Mouse (Mus musculus): ENCODE data around the gene Pnmal2. TPM values are rescaled to one million over a fixed set of nuclear protein-coding genes. Genes with fewer than 3 reads are reported as not detected.

Gene Pnmal2
- polyA plus RNA-seq, 1 experiment: 2.3 TPM

DNA sequence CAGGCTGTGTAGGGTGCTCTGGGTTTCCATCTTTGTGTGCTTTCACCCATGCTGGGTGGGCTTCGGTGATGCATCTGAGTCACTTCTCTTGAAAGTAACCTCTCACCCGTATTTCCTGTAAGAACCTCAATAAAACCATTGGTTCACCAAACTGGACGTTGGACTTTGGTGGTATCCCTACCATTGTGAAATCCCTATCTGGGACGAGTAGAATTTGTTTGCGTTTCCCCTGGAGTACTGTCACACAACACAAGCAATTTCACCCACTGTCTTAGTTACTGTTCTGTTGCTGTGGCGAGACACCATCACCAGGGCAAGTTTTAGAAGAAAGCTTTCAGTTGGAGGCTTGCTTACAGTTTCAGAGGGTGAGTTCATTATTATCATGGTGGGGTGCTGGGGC, 23.9 kb downstream of the Pnmal2 start:
- no peak for DNase-seq (ENCODE audit: low read depth, low spot score)
- 54% methylated on average over 6 of the region's 6 CpGs for WGBS

DNA sequence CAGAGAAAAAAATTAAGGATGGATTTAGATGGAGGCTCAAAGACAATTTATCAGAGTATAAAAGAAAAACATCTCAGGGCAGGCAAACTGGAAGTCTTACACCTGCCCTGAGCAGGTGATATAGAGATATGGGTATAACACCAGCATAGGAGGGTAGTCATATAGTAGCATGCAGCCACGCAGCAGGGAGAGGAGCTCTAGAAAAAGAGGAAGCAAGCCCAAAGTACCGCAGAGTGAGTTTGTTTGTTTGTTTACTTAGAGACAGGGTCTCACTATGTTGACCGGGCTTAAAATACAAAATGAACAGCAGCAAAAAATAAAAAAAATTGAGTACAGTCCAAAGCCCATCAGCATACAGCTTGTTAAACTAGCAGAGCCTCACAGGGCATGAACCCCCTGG, 26.7 kb downstream of the Pnmal2 start:
- DNase-seq (ENCODE audit: low read depth, low spot score): no peak
- WGBS: 74% methylated on average over 3 of the region's 3 CpGs

DNA sequence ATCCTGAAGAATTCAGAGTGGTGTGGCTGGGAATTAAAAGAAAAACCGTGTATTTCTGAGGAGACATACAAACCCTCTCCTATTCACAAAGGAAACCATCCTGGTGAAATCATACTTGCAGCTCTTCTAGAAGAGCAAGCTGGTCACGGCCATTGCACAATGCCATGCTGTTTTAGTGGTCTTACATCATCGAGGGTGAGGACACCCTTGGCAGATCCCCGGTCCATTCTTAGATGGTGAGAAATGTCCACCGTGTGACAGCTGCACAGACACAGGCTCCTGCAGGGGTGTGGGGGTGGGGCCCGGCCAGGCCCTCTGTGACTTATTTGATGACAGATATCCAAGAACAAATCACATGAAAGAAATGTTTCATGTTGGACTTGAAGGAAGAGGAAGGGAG, 29.5 kb downstream of the Pnmal2 start:
- 47% methylated on average over 6 of the region's 6 CpGs for WGBS
- DNase-seq (ENCODE audit: low read depth, low spot score): no peak

DNA sequence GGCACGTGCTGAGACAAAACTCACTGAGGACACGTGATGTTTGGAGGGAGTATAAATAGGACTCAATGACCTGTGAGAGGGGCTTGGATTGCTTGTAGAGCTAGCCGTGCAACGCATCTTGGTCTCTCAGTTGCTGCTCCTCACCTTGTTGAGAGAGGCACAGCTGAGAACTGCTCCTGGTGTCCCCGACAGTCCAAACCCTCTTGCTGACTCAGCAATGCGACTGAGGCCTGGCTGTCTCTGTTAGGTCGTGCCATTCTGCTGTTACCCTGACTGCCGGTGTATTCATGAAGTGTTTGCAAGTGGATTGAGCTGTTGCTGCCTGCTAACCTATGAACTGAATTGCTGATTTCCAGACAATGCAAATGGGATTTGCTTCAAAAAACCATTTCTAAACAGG, 31.8 kb downstream of the Pnmal2 start:
- DNase-seq (ENCODE audit: low read depth, low spot score): no peak
- 76% methylated on average over 8 of the region's 8 CpGs for WGBS

DNA sequence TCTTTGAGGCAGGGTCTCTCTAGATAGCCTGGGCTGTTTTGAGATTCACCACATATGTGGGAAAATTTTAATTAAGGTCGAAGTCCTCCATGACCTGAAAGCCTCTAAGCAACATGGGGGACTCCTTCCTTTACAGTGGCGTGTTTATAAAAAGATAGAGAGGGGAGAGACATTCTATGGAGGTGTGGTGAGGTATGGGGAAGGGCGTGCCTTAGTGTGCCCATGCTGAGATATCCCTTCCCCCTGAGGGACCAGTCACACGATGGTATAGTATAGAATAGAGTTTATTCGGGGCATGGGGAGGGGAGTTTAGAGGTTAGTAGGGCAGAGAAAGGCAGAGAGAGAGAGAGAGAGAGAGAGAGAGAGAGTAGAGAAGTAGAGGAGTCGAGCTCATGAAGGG, 33.7 kb downstream of the Pnmal2 start:
- WGBS: 64% methylated on average over 6 of the region's 6 CpGs

DNA sequence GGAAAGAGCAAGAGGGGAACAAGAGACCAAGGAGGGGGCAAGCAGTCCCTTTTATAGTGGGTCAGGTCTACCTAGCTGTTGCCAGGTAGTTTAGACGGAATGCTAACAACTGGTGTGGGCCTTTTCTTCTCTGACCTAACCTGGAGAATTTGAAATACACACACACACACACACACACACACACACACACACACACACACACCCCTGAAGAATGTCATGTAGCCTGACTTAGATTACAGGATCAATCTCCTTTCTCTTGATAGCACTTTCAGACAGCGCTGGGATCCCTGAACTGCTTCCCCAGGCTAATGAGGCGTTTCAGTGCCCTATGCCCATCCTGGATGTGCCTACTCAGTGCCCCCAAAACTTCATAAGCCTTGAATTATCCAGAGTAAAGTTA, 34.1 kb downstream of the Pnmal2 start:
- 92% methylated on average over 3 of the region's 3 CpGs for WGBS
- no peak for DNase-seq (ENCODE audit: low read depth, low spot score)

More for the DNA sequence above, 33.7 kb downstream of the Pnmal2 start:
- no peak for DNase-seq (ENCODE audit: low read depth, low spot score)

DNA sequence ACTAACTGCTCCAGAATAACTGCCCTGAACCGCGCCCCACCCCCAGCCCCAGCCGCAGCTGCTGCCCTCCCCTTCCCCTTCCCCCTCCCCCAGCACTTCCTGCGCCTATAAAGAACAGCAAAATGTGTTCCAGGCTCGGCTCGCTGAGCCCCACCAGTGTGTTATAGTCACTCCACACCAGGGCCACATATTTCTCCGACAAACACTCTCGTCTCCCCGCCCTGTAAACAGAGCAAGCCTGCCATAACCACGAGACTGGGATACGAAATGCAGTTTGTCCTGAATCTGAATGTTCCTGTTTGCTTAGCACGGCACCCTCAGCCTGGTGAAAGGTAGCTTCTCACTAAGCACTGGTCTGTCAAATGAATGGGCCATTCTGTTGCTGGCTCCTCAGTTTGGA, 35.9 kb downstream of the Pnmal2 start:
- DNase-seq (ENCODE audit: low read depth, low spot score): no peak
- WGBS: under 1% methylated on average over 12 of the region's 12 CpGs

DNA sequence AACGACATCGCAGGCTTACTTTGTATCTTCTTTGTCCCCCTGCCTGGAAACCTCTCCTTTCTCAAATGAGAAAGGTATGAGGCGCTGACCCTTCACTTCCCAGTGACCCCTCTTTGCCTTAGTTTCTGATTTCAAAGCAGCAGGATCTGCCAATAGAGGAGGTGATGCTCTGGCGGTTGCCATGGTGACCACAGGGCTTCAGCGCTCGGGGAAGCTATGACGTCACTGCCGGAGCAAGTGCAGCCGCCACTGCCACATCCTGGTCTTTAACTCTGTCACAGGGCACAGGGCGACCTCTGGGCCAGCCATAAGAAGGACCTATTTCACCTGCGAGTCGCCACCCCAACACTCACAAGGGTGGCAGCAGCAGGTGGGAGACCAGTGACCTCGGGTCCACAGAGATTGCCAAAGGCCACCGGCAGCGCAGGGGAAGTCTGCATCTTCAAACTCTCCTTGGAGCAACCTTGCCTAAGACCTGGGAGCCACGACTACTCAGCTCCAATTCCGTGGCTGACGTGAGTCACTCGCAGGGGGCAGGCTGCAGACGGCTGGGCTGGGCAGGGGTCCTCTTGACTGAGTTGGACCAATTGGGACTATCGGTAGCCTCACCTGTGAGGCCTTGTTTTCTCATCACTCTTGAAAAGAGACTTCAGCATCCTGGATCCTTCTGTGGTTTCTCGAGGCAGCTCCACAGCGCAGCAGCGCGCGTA, 38.5 kb downstream of the Pnmal2 start, which contains the start of gene Gm42372:
Gene Gm42372 (plus strand): TSS at position 228 of the 710 bp plus-strand sequence.
- no peak for DNase-seq (ENCODE audit: low read depth, low spot score)
- 42% methylated on average over 26 of the region's 26 CpGs for WGBS

DNA sequence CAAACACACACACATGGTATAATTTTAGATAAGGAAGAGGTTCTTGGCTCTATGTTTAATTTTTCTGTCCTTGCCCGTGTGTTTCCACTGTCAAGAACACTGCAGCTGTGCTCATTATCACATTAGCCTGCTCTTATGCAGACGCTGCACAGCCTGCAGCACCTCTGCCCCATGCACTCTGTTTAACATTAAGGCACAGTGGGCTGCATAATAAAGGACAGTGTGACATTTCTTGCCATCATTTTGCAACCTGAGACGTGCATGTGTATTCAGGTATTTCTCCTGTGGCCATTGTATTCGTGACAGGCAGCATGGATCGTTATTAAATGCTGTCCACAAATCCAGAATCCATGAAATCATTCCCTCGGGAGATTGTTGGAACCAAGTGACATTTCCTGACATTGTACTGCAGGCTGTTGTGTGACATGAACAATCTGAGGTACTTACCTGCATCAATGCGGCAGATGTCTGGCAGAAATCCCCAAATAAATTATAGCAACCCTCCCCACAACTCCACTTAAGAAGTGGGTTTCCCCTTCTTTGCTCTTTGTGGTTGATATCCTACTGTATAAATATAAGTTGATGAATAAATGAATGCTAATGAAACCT, 43.2 kb downstream of the Pnmal2 start:
- WGBS: 52% methylated on average over 7 of the region's 7 CpGs
- no peak for DNase-seq (ENCODE audit: low read depth, low spot score)

DNA sequence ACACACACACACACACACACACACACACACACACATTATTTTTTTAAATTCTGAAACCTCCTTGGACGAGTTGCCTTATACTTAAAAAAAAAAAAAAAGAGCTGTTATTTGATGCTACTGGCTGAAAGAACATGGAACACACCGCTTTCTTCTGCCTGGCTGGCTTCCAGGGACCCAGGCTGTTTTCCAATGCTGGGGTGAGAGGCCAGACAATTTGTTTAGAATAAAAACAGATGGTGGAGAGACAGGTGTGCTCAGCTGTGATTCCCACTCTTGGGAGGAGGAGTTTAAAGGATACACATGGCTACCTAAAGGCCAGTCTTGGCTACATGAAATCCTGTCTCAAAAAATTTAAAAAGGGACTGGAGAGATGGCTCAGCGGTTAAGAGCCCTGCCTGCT, 43.9 kb downstream of the Pnmal2 start:
- WGBS: 30% methylated on average over 3 of the region's 3 CpGs
- no peak for DNase-seq (ENCODE audit: low read depth, low spot score)

DNA sequence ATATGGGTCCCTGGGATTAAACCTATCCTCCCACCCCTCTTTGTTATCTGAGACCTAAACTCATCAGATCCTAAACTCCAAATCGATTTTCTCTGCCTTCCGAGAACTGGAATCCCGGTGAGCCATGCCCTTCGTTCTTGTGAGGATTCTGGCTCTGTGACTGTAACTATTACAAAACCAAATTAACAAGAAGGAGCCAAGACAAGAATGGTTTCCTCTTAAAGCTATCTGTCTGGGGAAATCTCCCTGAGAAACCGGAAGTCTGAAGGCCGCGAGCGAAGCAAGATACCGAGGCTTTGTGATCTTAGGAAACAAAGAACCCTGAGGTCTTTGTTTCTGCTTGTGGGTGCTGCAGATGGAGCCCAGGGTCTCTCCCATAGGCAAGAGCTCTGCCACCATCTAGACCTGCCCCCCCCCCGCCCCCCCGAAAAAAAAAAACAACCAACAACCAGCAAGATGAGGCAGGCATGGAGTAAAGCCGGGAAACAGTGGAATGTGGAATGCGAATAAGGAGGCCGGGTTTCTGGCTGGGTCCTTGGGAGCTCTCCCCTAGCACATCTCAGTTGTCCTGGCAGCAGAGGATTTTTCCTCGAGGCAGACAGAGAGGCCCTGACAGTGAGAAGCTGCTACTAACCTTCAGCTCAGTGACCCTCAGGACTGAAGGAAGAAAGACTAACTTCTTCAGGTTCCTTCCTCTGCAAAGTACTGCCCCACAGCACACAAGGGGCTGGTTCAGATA, 45.7 kb downstream of the Pnmal2 start:
- WGBS: 49% methylated on average over 15 of the region's 15 CpGs
- no peak for DNase-seq (ENCODE audit: low read depth, low spot score)

DNA sequence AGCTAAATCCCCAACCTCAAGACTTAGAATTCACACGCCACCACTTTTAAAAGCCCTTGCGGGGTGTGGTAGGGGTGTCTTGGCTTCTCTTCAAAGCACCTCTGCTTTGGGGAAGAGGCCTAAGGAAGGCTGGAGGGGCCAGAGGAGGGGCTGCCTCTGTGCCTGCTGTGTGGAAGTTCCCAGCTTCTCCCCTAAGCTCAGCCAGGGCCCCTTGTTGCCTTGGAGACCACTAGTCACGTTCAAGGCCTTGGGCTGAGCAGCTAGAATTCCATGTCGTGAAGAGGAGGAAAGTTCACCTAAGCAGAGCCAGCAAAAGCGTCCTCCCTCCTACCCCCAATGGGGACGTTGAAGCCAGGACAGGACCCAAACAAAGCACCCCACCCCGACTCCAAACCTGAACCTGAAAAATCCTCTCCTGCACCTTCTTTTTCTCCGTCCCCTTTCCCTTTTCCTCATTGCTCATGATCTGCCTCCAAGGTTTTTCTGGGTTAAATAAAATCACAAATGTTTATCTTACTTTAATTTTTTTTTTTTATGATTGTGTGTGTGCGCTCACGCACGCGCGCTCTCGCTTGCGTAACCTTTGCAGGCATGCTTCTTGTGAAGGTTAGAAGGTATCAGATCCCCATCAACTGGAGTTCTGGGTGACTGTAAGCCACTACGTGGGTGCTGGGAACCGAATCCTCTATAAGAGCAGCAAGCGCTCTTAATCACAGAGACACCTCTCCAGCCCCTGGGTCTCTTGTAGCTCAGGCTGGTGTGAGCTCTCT, 47.4 kb downstream of the Pnmal2 start:
- no peak for DNase-seq (ENCODE audit: low read depth, low spot score)
- 33% methylated on average over 18 of the region's 18 CpGs for WGBS

DNA sequence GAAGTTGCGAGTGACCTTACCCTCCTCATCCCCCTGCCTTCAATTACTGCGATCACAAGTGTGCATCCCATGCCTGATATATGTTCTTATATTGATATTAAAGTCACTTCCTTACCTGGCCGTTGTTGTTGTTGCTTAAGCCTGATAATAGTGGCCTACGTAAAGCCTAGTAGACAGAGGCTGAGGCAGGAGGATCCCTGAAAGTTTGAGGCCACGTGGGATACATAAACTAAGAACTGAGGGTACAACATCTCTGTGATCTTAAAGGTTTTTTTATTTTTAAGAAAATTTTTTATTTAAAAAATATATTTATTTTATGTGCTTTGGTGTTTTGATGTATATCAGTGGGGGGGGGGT, 47.9 kb downstream of the Pnmal2 start, which contains the start of gene Ccdc8:
Gene Ccdc8 (plus strand): TSS at position 258 of the 357 bp plus-strand sequence.
- WGBS: 90% methylated on average over 5 of the region's 5 CpGs
- DNase-seq (ENCODE audit: low read depth, low spot score): no peak

DNA sequence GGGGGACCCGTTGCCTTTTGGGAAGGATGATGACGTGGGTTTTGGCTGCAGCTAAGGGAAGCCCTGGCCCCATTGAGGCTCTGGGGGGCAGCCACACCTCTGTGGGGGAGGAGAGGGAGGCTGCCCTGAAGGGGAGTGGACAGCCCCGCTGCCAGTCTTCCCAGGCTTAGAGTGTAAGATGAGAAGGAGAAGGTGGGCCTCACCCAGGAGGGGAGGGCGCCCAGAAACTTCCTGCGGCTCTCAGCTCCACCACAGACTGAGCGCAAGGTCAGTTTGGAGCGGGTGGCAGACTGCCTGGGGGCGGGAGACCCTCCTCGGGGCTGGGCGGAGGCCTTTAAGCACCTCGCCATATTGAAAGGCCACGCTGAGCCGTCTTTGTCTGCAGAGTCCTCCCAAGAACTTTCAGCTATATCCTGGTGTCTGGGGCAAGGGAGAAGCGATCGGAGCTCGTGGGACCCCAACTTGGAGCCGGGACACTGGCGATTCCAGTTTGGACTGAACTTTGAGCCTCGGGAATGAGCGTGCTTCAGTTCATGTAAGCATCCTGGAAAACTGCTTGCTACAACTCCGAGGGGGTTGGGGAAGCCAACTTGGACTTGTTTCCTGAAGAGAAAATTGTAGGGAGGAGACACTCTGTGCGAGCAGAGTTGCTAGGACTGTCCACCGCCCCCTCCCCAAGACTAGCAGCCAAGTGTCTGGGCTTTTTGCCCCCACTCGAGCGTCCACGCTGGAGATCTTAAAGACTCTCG, 49.3 kb downstream of the Pnmal2 start:
- WGBS: 17% methylated on average over 27 of the region's 27 CpGs
- DNase-seq (ENCODE audit: low read depth, low spot score): no peak

DNA sequence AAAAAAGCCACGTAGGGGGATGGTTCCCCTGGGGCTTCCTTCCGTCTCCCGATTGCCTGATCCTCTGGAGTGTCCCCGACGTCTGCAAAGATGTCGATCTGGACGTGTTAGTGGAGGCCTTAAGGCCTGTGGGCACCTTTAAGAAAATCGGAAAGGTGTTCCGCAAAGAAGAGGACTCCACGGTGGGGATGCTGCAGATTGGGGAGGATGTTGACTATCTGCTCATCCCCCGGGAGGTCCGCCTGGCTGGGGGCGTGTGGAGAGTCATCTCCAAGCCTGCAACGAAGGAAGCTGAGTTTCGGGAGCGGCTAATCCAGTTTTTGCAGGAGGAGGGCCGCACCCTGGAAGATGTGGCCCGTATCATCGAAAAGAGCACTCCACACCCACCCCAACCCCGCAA, 49.9 kb downstream of the Pnmal2 start:
- WGBS: 18% methylated on average over 20 of the region's 20 CpGs
- DNase-seq (ENCODE audit: low read depth, low spot score): no peak

DNA sequence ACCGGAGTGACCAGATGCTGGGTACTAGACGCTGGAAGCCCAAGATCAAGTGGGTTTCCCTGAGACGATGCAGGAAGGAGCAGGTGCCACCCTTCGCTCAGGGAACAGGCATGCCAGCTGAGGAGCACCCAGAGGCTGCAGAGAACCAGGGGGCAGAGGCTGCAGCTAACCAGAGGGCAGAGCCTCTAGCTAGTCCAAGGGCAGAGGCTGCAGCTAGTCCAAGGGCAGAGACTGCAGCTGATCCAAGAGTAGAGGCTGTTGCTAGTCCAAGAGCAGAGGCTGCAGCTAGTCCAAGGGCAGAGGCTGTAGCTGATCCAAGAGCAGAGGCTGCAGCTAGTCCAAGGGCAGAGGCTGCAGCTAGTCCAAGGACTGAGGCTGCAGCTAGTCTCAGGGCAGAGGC, 50.9 kb downstream of the Pnmal2 start:
- no peak for DNase-seq (ENCODE audit: low read depth, low spot score)
- 67% methylated on average over 4 of the region's 4 CpGs for WGBS
